ENCODE assay signal across 1 mouse cellular context in the genomic region with DNA sequence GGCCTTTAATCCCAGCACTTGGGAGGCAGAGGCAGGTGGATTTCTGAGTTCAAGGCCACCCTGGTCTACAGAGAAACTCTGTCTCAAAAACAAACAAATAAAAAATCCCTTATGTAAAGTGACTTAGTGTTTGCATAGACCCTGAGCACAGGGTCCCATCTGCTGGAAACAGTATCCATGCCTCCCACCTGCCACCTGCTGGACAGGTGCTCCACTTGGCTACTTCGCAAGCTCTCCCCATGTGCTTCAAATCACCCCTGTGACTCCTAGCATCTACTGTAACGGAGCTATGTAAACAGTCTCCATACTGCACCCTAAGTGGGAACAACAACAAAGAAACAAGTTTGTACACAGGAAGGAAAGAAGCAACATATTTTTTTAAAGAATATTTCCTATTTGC.
A peak's percentile ranks its signal among the peaks of the same experiment; 100 is the strongest.
TF ChIP-seq lines count a peak whose summit lies in the region.

No protein-coding gene starts in this region.

TF ChIP-seq in CH12.LX, 34 proteins besides CTCF, POLR2A, EP300 and RAD21:
- TF ChIP-seq E2F4 (IDR thresholded peaks at IDR 0.05; ENCODE audit: insufficient replicate concordance, low read depth, low read length) (no peak), PAX5 (IDR thresholded peaks at IDR 0.05; ENCODE audit: low read length) (no peak), RCOR1 (conservative IDR thresholded peaks at IDR 0.05; ENCODE audit: low read depth, low read length) (no peak), TBP (conservative IDR thresholded peaks at IDR 0.05; ENCODE audit: low read depth, low read length) (no peak), SMC3 (IDR thresholded peaks at IDR 0.05; ENCODE audit: low read depth, low read length) (peak; percentile 41), KAT2A (IDR thresholded peaks at IDR 0.05; ENCODE audit: insufficient replicate concordance, low read length) (no peak)
